Mouse (Mus musculus): Measurements from ENCODE around the gene Olfr550.
"Not testable (repeated sequence)": the region's sequence is repeated elsewhere in the genome, so short reads cannot be mapped to it uniquely, and the experiment has no call there.

Gene Olfr550

GRCm38 (mm10) chr7:102571142-102571541 is at the start of gene Olfr550:
TSS of gene Olfr550 (plus strand) at chr7:102571442.
- no peak for DNase-seq (ENCODE audit: low read depth)

GRCm38 (mm10) chr7:102529052-102529451 is 42.2 kb upstream of the Olfr550 start:
- DNase-seq (ENCODE audit: low read depth), result no peak

- no peak for DNase-seq (ENCODE audit: low read depth)
These were observed 36.8 kb upstream of the Olfr550 start, which contains the start of gene Olfr547 for GRCm38 (mm10) chr7:102534449-102534848. TSS of gene Olfr547 (plus strand) at chr7:102534749.

GRCm38 (mm10) chr7:102540596-102540995 is 30.6 kb upstream of the Olfr550 start, which contains the start of gene Olfr548-ps1:
TSS of gene Olfr548-ps1 (plus strand) at chr7:102540896.
- DNase-seq (ENCODE audit: low read depth), result no peak

- DNase-seq (ENCODE audit: low read depth), result no peak
These were observed 30.0 kb upstream of the Olfr550 start for GRCm38 (mm10) chr7:102541251-102541650.

- DNase-seq (ENCODE audit: low read depth), result no peak
These were observed 21.7 kb upstream of the Olfr550 start, which contains the start of gene Olfr549 for GRCm38 (mm10) chr7:102549570-102549969. TSS of gene Olfr549 (plus strand) at chr7:102549870.

GRCm38 (mm10) chr7:102553279-102553678 is 18.0 kb upstream of the Olfr550 start:
- DNase-seq (ENCODE audit: low read depth), result no peak

GRCm38 (mm10) chr7:102564999-102565997 is 5.9 kb upstream of the Olfr550 start, which contains the start of gene Trim21:
TSS of gene Trim21 (minus strand) at chr7:102565486.
- peak; percentile 85 for DNase-seq (ENCODE audit: low read depth)

GRCm38 (mm10) chr7:102566219-102566618 is 5.0 kb upstream of the Olfr550 start:
- no peak for DNase-seq (ENCODE audit: low read depth)

- DNase-seq (ENCODE audit: low read depth), result no peak
These were observed 2.1 kb downstream of the Olfr550 start for GRCm38 (mm10) chr7:102573174-102573830.

- DNase-seq (ENCODE audit: low read depth), result no peak
These were observed 4.8 kb downstream of the Olfr550 start for GRCm38 (mm10) chr7:102575998-102576397.

GRCm38 (mm10) chr7:102591786-102592185 is 20.5 kb downstream of the Olfr550 start, which contains the start of gene Olfr551:
TSS of gene Olfr551 (minus strand) at chr7:102591886.
- no peak for DNase-seq (ENCODE audit: low read depth)

- DNase-seq (ENCODE audit: low read depth), result no peak
These were observed 26.3 kb downstream of the Olfr550 start, which contains the start of gene Olfr552 for GRCm38 (mm10) chr7:102597378-102598031. TSS of gene Olfr552 (plus strand) at chr7:102597770.

GRCm38 (mm10) chr7:102618118-102618517 is 46.9 kb downstream of the Olfr550 start, which contains the start of gene Olfr553:
TSS of gene Olfr553 (minus strand) at chr7:102618218.
- DNase-seq (ENCODE audit: low read depth), result no peak

GRCm38 (mm10) chr7:102619608-102620007 is 48.4 kb downstream of the Olfr550 start:
- DNase-seq (ENCODE audit: low read depth), result no peak

GRCm38 (mm10) chr7:102620368-102620767 is 49.1 kb downstream of the Olfr550 start:
- not testable (repeated sequence) for DNase-seq (ENCODE audit: low read depth)

Data from c-Kit-positive CD71-negative TER-119-negative erythroid progenitor cells, embryonic 14.5 days (primary cell).